Comparison of ENCODE assay signal across 7 mouse cellular contexts in genomic region chr17:26113181-26113948, GRCm38 (mm10). TPM values are rescaled to one million over a fixed set of nuclear protein-coding genes. Genes with fewer than 3 reads are reported as not detected.
DNase-seq lines count a peak whose midpoint lies in the region; ATAC-seq and TF ChIP-seq lines count a peak whose summit lies in the region.

TSS of gene Tmem8 (plus strand) at chr17:26113299.

- peaks cover 3% of the 10 kb centered on the region; the same call in 1 of the 2 replicates for H3K36me3 ChIP-seq in intestine, postnatal 0 days (ENCODE audit: control insufficient read depth, insufficient read depth)
- no peaks in the 10 kb centered on the region for H3K36me3 ChIP-seq in limb, embryonic 12.5 days
- H3K36me3 ChIP-seq in midbrain, embryonic 12.5 days = no peaks in the 10 kb centered on the region

- H3K9ac ChIP-seq in intestine, postnatal 0 days (ENCODE audit: low read depth, low read length) = peak within 1 kb of the TSS; percentile 86
- H3K9ac ChIP-seq in limb, embryonic 12.5 days (replicated peaks) = peak within 1 kb of the TSS; percentile 71
- peak within 1 kb of the TSS; percentile 85 for H3K9ac ChIP-seq in midbrain, embryonic 12.5 days (replicated peaks)

- peak within 1 kb of the TSS; percentile 74 for H3K4me3 ChIP-seq in intestine, postnatal 0 days (ENCODE audit: low read depth, low read length)
- H3K4me3 ChIP-seq in limb, embryonic 12.5 days (replicated peaks) = peak within 1 kb of the TSS; percentile 65
- peak within 1 kb of the TSS; percentile 88 for H3K4me3 ChIP-seq in midbrain, embryonic 12.5 days

- H3K4me1 ChIP-seq in intestine, postnatal 0 days (replicated peaks; ENCODE audit: control insufficient read depth, insufficient read depth, low read length) = peaks cover 3% of the 10 kb centered on the region; the same call in 1 of the 2 replicates
- H3K4me1 ChIP-seq in limb, embryonic 12.5 days (replicated peaks) = peaks cover 17% of the 10 kb centered on the region
- peaks cover 21% of the 10 kb centered on the region for H3K4me1 ChIP-seq in midbrain, embryonic 12.5 days

- TF ChIP-seq CTCF in intestine, postnatal 0 days (IDR thresholded peaks at IDR 0.05; ENCODE audit: low read depth) = peak; percentile 63

- under 1% methylated on average over 67 of the region's 75 CpGs for WGBS in intestine, postnatal 0 days
- under 1% methylated on average over 48 of the region's 75 CpGs for WGBS in limb, embryonic 12.5 days
- WGBS in midbrain, embryonic 12.5 days = under 1% methylated on average over 68 of the region's 75 CpGs

- H3K9me3 ChIP-seq in intestine, postnatal 0 days (ENCODE audit: control insufficient read depth) = no peaks in the 10 kb centered on the region
- no peaks in the 10 kb centered on the region for H3K9me3 ChIP-seq in limb, embryonic 12.5 days
- H3K9me3 ChIP-seq in midbrain, embryonic 12.5 days = no peaks in the 10 kb centered on the region

- H3K27ac ChIP-seq in intestine, postnatal 0 days (ENCODE audit: low read depth, low read length) = peak within 1 kb of the TSS; percentile 98
- no peak within 1 kb of the TSS for H3K27ac ChIP-seq in limb, embryonic 12.5 days
- 0 out of 2 replicates have a peak within 1 kb of the TSS, but pooled peaks have one; percentile 15 for H3K27ac ChIP-seq in midbrain, embryonic 12.5 days (replicated peaks)

- H3K27me3 ChIP-seq in intestine, postnatal 0 days (replicated peaks; ENCODE audit: control insufficient read depth, insufficient read depth, low read length) = peaks cover 22% of the 10 kb centered on the region
- H3K27me3 ChIP-seq in limb, embryonic 12.5 days = peaks cover 84% of the 10 kb centered on the region
- peaks cover 86% of the 10 kb centered on the region for H3K27me3 ChIP-seq in midbrain, embryonic 12.5 days

- peak; percentile 48 for ATAC-seq in intestine, postnatal 0 days
- ATAC-seq in limb, embryonic 12.5 days (ENCODE audit: insufficient number of reproducible peaks, insufficient read depth, low FRiP score, low TSS enrichment, low read depth) = peak; percentile 58
- ATAC-seq in midbrain, embryonic 12.5 days (ENCODE audit: low FRiP score, low read depth) = peak; percentile 74

- peak within 1 kb of the TSS; percentile 89 for H3K4me2 ChIP-seq in intestine, postnatal 0 days (replicated peaks; ENCODE audit: low read depth)
- peak within 1 kb of the TSS; percentile 99 for H3K4me2 ChIP-seq in limb, embryonic 12.5 days
- H3K4me2 ChIP-seq in midbrain, embryonic 12.5 days (replicated peaks) = peak within 1 kb of the TSS; percentile 97

- DNase-seq in adrenal gland, adult (ENCODE audit: inconsistent age in 2 of 2, low spot score in 1 of 2) = peak; percentile 83 to 92
- DNase-seq in cerebellum, postnatal 4 days (ENCODE audit: low spot score in 2 of 2) = peak; percentile 45 to 67
- DNase-seq in gastrocnemius, postnatal 25 days = peak; percentile 31
- peak; percentile 69 to 80 for DNase-seq in spleen, adult 18-20 months

RNA-seq across cellular contexts. Expression of gene Tmem8, which starts in this region (rescaled TPM):
- 1 to 10 TPM in 1 of 2 experiments, under 1 TPM in 1; 0.87 to 1.2 TPM for total RNA-seq in gastrocnemius, postnatal 25 days (2021)
- 26.5 TPM in 2 replicates for polyA plus RNA-seq in intestine, postnatal 0 days (2015; fragmentation: Nextera tagmentation; extraction: Ambion mirVana)
- 0.55 and 0.87 TPM in 2 replicates for polyA plus RNA-seq in limb, embryonic 12.5 days (2016; fragmentation: Nextera tagmentation; extraction: Ambion mirVana)
- polyA plus RNA-seq in midbrain, embryonic 12.5 days (2016; fragmentation: Nextera tagmentation; extraction: Ambion mirVana) = 2.1 and 2.9 TPM in 2 replicates

Comparison
In these comparisons a context has a peak if more than half of its experiments do, and no peak if none do; other contexts are left out.
1. Peak in ATAC-seq, H3K4me3 ChIP-seq, H3K9ac ChIP-seq and H3K4me2 ChIP-seq in limb, embryonic 12.5 days; RNA of the gene not detected or under 1 TPM.
2. DNase-seq: peak in every context shown above with its lines; median percentile 88 in adrenal gland, adult; 74 in spleen, adult 18-20 months; 56 in cerebellum, postnatal 4 days; 31 in gastrocnemius, postnatal 25 days.